In the genomic region with DNA sequence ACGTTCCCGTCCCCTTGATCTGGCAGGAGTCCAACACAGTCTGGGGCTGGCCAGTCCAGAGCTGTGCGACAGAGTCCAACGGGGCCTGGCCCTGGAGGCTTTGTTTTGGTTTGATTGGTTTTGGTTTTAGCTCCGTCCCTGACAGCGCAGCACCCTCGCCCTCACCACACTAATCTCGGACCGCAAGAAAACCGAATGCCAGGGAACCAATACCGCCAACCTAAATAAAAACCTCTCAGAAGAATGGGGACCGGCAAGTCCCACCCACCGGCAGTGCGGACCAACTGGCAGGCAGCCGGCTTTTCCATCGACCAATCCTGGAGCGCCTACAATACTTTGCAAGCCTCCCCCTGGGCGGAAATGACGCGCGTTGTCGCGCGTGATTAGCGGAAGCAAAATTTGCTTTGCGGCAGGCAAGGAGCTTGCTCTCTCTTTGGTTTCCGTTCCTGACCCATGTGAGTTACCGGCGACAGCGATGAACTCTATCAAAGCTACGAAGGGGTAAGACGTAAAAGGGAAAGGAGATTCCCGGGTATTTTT, we compare ENCODE assay signal across 8 mouse cellular contexts. TPM values are rescaled to one million over a fixed set of nuclear protein-coding genes. Genes with fewer than 3 reads are reported as not detected.
DNase-seq lines count a peak whose midpoint lies in the region; ATAC-seq lines count a peak whose summit lies in the region.

A gene (plus strand): TSS at position 395 of the 540 bp plus-strand sequence.

- 17% methylated on average over 33 of the region's 33 CpGs for WGBS in forebrain, embryonic 14.5 days
- 9% methylated on average over 33 of the region's 33 CpGs for WGBS in neural tube, embryonic 15.5 days

- no peaks in the 10 kb centered on the region for H3K9me3 ChIP-seq in forebrain, embryonic 14.5 days (replicated peaks; ENCODE audit: control insufficient read depth, low read length)
- no peaks in the 10 kb centered on the region for H3K9me3 ChIP-seq in neural tube, embryonic 15.5 days (replicated peaks)

- 0 out of 2 replicates have a peak, but pooled peaks cover 4% of the 10 kb centered on the region for H3K36me3 ChIP-seq in forebrain, embryonic 14.5 days (ENCODE audit: control insufficient read depth, insufficient read depth, low read length)
- H3K36me3 ChIP-seq in neural tube, embryonic 15.5 days: no peaks in the 10 kb centered on the region

- peak within 1 kb of the TSS; percentile 84 for H3K27ac ChIP-seq in forebrain, embryonic 14.5 days (ENCODE audit: low read depth, low read length)
- peak within 1 kb of the TSS; percentile 85 for H3K27ac ChIP-seq in neural tube, embryonic 15.5 days (replicated peaks)

- peak within 1 kb of the TSS; percentile 54 for H3K4me2 ChIP-seq in forebrain, embryonic 14.5 days (ENCODE audit: low read length)
- peak within 1 kb of the TSS; percentile 66 for H3K4me2 ChIP-seq in neural tube, embryonic 15.5 days

- no peaks in the 10 kb centered on the region for H3K27me3 ChIP-seq in forebrain, embryonic 14.5 days (replicated peaks; ENCODE audit: control insufficient read depth, insufficient read depth, low read length)
- H3K27me3 ChIP-seq in neural tube, embryonic 15.5 days (replicated peaks): no peaks in the 10 kb centered on the region

- H3K4me1 ChIP-seq in forebrain, embryonic 14.5 days (ENCODE audit: control insufficient read depth, insufficient read depth, low read length): no peaks in the 10 kb centered on the region
- peaks cover 5% of the 10 kb centered on the region for H3K4me1 ChIP-seq in neural tube, embryonic 15.5 days

- intact Hi-C loops in heart, postnatal 14 days (cut with DNase I): loop anchor here (5.0 kb wide), 2 partner anchors 49 to 264 kb away; a partner anchor contains a TSS

- ATAC-seq in forebrain, embryonic 14.5 days: peak; percentile 100
- ATAC-seq in neural tube, embryonic 15.5 days (ENCODE audit: low FRiP score): peak; percentile 100

- peak within 1 kb of the TSS; percentile 56 for H3K9ac ChIP-seq in forebrain, embryonic 14.5 days (ENCODE audit: low read length)
- H3K9ac ChIP-seq in neural tube, embryonic 15.5 days (replicated peaks): peak within 1 kb of the TSS; percentile 54

- H3K4me3 ChIP-seq in forebrain, embryonic 14.5 days (ENCODE audit: low read depth, low read length): peak within 1 kb of the TSS; percentile 45
- peak within 1 kb of the TSS; percentile 53 for H3K4me3 ChIP-seq in neural tube, embryonic 15.5 days (replicated peaks)

- DNase-seq in ES-CJ7 (ENCODE audit: low read depth, low spot score): peak; percentile 94
- peak; percentile 93 for DNase-seq in cerebellum, adult 11 months
- peak; percentile 98 for DNase-seq in forebrain, embryonic 14.5 days (ENCODE audit: low spot score)
- DNase-seq in heart, postnatal 14 days: peak; percentile 92 to 98
- DNase-seq in layer of hippocampus, adult 11-12 months (ENCODE audit: low spot score): peak; percentile 94
- peak; percentile 95 to 97 for DNase-seq in lung, adult 18-20 months
- DNase-seq in testis, postnatal 14 days (ENCODE audit: low spot score): peak; percentile 93

RNA-seq across cellular contexts. Expression of the gene that starts here (rescaled TPM):
- polyA plus RNA-seq in forebrain, embryonic 14.5 days (2014; fragmentation: Nextera tagmentation; extraction: Ambion mirVana): 17.9 and 18.7 TPM in 2 replicates
- 10 to 100 TPM; 14.0 to 16.4 TPM for total RNA-seq in heart, postnatal 14 days (2021)
- polyA plus RNA-seq in neural tube, embryonic 15.5 days (2015; fragmentation: Nextera tagmentation; extraction: Ambion mirVana): 15.7 TPM in 2 replicates

Comparison
In these comparisons a context has a peak if more than half of its experiments do, and no peak if none do; other contexts are left out.
1. Peak in every context shown above with its lines: DNase-seq, ATAC-seq, H3K4me3 ChIP-seq and H3K27ac ChIP-seq.